Mouse (Mus musculus) urinary bladder, postnatal 4 days (tissue): ENCODE data around the gene Aak1.

Source experiments
- DNase-seq, 2 experiments: peaks; one replicate each; pipeline ENCODE4 v3.0.0; 2021 to 2022; ENCODE audit warnings: low spot score in 2 of 2

The Aak1 gene

DNA sequence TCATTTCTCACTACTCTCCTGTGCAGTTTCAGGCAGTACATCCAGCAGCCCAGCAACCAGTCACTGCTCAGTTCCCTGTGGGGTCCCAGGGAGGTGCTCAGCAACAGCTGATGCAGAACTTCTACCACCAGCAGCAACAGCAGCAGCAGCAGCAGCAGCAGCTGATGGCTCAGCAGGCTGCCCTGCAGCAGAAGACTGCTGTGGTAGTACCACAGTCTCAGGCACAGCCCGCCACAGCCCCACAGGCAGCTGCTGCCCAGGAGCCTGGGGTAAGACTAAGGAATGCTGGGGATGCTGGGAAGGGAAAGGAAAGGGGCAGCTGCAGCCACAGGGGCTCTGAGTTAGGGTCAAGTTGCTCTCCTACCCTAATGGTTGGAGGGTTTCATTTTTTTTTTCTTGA, 109.7 kb downstream of the Aak1 start:
- no peak for DNase-seq

DNA sequence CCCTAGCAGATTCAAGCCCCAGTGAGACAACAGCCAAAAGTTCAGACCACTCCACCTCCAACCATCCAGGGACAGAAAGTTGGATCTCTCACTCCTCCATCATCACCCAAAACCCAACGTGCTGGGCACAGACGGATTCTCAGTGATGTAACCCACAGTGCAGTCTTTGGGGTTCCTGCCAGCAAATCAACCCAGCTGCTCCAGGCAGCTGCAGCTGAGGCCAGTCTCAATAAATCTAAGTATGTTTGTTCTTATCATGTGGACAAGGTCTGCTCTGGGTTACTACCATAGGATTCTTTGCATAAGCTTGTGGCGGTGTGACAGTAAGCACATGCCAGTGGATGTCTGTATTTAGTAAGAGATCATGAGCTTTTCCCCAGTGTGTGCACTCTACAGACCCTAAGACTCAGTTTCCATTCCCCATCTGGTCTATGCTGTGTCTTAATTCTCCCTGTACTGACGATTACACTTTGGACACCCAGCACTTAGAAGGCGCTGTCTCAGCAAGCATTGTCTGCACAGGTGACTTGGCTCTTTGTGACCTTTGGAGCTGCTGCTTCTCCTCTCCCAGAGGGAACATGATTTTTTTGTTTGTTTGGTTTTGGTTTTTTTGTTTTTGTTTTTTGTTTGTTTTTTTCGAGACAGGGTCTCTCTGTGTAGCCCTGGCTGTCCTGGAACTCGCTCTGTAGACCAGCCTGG, 114.8 kb downstream of the Aak1 start:
- DNase-seq, result no peak

DNA sequence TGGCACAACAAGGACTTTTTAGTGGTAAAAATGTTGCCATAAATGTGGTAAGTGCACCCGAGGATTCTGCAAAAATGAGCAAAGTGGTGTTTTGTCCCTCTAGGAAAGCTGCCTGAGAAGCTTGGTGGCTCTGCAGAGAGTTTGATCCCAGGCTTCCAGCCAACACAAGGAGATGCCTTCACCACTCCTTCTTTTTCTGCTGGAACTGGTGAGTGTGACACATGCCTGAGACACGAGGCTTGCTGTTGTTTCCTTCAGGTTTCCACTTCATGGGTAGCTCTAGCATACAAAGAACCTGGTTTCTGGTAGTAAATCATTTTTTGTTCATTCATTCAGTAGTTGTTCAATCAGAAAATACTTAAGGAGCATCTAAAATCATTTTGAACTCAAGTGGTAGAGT, 117.8 kb downstream of the Aak1 start:
- DNase-seq, result no peak

DNA sequence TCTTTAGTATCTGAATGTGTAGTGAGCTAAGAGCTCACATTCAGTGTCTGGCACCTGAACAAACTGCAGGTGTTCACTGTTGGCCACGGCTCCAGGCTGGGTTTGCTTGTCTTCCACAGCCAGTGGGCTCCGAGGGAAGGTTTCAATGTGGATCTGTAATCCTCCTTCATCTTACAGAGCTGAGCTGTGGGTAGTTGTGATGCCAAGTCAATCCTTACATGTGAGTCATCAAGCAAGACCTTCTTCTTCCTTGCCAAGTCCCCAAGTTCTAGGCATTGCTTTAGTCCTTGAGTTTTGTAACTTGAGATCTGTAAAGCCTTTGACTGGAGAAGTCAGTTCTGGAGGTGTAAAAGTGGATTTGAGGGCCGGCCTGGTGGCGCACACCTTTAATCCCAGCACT, 124.6 kb downstream of the Aak1 start:
- DNase-seq, result no peak

DNA sequence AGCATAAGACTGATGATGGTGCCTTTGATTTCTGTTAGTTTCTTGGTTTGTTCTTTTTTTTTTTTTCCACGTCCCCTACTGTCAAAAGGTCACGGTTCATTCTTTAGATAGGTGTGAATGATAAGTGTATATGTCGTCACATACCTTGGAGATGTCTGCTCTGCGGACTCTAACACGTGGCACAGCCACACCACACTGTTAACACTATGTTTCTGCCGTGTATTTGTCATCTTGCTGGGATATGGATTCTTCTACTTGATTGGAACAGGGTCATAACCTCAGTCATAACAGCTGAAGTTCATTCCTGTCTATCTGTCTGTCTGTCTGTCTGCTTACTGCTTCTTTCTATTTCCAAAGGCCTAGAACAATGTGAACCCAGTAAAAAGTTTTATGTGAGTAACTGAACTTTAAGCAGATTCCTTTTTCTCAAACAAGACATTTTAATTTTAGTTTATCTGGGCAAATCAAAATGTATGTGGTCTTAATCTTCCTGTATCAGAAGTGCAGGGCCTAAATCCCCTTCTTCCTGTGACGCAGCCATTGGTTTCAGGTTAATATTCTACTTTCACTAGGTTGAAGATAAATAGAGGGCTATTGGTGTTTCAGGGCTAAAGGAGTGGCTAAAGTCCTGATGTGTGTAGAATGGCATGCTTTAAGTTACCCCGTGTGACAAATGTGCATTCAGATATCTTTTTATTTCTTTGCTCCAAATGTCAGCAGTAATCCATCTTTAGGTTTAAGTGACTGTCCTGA, 129.0 kb downstream of the Aak1 start:
- no peak for DNase-seq

DNA sequence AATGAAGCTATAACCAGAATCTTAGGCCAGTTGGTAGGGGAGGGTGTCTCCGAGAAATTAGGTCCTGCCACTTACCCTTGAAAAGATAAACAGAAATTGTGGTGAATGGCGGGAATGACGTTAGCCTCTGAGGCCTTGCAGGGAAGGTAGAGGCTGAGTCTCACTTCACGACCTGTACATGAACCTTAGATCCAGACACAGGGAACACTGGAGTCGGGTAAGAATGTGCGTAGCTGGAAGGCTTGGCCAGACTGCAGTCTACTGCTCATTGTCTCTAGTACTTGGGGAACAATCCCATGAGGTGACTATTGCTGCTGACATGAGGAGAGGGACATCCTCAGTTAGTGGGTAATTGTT, 129.6 kb downstream of the Aak1 start:
- no peak for DNase-seq

DNA sequence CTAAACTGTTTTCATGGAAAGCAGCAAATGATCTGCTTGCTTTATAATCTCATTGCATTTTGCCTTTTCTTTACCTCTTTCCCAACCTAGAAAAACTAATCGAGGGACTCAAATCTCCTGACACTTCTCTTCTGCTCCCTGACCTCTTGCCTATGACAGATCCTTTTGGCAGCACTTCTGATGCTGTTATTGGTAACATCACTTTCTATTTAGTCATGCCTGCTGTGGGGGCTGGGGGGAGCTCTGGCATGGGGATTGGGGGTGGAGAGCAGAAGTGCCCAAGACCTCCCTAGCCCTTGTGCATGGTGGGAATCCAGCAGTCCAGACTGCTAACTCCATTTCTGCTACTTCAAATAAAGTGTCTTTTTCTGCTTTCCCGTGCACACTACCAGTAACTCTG, 131.9 kb downstream of the Aak1 start:
- DNase-seq, result no peak

DNA sequence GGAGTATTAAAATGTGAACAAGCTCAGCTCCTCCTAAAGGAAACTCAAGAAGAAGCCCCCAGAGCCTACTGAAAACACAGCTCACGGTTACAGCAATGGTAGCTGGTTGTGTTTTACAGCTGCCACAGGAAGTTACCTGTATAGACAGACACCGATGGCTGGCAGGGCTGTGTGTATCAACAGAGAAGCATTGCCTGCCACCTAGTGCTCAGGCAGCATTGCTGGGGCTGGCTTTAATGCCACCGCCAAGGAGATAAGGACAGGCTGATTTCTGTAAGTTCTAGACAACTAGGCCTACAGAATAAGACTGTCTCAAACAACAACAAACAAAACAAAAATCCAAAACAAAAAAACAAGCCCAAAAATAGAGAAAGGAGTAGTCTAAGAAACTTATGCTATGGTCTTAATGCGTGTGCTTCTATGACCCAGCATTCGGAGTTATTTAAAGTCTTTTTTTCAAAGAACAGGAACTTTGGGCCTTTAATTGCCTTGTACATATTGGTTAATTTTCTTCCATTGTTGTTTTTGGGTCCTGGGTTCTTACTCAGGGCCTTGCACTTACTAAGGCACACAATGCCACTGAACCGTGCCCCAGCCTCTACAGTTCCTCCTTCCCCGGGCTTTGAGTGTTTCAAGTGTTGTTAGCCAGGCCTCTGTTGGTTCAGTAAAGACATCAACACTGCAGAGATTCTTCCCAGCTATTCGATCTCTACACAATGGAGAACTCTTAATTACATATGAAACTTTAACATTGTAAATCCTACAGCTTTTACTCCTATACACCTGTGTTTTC, 136.2 kb downstream of the Aak1 start:
- DNase-seq, result no peak

DNA sequence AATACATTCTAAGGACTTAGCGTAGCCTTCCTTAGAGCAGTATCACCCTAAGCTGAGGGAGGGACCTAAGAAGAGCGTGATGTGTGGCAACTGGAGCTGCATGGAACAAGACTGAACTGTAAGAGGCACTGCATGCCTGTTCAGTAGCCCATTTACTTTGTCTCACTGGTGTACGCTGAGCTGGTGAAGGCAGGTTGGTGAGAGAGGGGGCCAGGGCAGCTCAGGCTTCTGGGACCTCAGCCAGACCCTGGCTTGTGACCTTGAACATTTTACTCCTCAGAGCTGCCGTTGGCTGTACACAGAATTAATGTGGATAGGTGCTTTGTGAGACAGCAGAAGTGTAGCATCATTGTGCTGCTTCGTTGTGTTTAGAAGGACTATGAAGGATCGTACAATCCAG, 140.3 kb downstream of the Aak1 start:
- peak in 1 of 2 experiments; percentile 32 for DNase-seq

DNA sequence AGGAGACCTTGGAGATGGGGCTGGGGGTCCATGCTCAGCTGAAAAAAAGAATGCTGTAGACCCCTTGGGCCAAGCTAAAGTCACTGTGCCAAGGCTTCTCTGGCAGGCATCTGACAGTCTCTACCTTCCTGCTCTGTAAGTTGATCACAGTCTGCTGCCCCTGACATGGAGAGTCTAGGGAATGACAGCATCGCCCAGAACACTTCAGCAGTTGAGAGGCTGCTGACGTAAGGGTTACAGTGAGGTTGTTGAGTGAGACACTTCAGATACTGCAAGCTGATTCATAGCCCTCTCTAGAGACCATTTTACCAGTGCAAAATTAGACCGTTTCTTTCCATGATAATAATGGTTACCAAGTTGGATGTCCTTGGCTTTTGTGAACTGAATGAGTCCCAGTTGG, 141.7 kb downstream of the Aak1 start:
- DNase-seq, result no peak

DNA sequence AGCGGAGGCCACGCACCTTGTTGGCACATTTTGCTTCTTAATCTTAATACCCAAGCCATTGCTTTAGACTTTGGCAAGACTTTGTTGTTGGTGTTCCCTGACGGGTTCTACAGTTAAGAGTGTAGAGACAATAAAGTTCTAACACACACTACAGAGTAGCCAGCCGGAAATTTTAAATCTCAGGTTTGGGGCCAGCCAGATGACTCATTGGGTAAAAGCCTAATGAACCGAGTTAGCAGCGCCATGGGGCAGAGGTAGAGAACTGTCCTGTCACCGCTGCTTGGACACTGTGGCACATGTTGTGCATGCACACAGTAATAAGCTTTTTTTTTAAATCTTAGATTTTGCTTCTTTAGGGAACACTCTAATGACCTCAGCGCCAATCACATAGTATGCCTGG, 143.0 kb downstream of the Aak1 start:
- no peak for DNase-seq

DNA sequence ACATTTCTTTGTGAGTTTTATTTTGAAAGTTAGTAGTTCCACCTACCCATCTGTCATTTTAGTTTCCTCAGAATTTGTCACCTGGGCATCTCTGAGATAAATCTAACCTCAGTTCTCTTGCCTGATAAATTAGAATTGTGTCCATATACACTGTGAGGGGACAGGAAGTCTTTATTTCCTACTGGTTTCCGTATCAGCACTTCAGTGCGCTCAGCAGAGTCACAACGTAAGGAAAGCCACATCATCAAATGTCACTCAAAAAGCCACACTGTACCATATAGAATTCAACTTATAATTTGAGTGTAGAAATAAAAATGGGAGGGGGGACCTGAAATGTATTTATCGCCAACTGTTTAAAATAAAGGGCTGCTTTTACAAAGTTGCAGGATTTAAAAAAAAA, 144.9 kb downstream of the Aak1 start:
- no peak for DNase-seq

DNA sequence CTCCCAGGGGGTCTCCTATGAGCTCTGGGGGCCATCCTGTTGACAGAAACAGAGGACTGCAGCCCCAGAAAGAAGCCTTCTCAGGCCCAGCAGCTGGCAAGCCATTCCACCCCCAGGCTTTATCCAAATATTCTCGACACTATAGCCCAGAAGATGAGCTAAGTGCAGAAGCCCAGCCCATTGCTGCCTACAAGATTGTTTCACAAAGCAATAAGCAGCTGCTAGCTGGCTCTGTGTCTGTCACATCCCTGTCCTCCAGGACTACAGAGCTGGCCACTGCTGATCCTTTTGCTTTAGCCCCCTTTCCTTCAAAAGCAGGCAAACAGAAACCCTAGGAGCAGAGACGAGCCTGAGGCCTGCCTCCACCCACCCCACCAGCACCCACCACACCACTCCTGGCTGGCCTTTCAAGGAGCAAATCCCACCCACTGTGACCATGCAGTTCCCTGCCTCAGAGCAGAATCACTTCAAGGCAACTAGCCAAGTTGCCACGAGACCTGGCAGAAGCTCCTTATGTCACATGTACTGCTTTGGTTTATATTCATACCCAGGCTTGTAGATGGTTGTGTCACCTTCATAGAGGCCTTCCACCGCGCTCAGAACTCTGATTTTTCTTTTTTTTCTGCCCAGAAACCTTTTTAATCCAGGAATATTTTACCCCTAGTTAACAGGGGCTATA, 147.5 kb downstream of the Aak1 start:
- DNase-seq, result no peak

DNA sequence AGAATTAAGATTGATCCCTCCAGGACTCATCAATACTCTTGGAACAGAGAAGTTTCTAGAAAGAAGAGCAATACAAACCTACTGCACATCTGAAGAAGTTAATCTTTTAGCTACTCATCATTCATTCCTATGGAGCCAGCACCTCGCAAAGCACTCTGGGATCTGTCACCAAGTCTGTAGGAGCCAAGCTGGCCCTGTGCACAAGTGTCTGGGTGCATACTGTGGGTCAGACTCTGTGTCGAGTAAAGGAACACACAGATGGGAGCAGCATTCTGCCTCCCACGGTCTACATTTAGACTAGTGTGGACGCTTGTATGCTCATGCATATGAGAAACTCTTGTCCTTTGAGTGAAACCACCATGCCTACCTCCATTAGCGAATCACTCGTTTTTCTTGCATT, 148.0 kb downstream of the Aak1 start:
- no peak for DNase-seq

DNA sequence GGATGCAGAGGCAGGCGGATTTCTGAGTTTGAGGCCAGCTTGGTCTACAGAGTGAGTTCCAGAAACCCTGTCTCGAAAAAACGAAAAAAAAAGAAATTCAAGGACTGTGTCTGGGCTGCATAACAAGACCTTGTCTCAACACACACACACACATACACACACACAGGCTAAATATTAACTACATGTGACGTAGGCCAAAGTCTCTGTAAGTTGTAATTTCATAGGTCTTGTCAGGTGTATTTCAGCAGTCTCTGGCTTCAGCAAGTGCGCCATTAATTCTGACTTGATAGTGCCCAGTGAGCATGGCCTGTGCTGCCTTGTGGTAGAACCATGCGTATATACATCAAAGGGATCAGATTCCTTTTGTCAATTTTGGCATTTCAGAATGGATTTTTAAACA, 152.7 kb downstream of the Aak1 start:
- DNase-seq, result no peak

DNA sequence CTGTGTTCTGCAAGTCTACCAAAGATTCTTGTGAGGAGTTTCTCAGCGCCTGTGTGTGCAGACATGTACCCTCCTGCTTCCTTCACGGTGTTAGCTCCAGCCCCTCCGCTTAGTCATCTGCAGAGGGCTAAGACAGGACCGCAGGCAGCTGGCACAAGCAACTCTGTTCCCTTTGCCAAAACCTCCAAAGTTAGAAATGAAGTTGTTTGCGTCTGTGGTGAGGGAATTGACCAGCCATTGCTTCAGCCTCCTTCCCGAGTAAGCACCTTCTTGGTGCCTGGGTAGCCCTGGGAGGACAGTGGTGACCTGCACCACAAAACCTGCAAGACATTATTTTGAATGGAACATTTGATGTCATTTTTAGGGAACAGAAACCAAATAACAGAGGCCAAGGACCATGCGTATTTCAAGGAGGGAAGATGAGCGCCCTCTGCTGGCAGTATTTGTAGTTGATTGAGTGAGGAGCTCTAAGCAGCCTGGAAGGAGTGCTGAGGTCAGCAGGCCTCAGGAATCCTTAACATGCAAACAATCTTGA, 153.3 kb downstream of the Aak1 start:
- peak; percentile 56 to 88 for DNase-seq

DNA sequence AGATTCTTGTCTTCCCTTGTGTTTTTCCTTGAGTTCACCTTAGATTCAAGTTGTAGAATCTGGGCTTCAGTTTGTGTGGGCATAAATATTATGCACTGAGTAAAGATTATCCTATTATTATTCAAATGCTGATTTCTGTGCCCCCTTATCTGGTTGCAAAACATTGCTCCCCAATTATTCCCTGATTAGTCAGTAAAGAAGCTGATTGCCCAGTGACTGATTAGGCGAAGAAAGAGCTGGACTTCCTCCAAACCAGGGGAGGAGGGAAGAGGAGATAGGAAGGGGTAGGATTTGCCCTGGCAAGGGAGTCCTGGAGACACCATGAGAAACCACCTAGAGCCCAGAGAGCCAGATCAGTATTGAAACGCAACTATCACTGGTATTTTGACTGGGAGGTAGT, 154.8 kb downstream of the Aak1 start:
- DNase-seq, result no peak

DNA sequence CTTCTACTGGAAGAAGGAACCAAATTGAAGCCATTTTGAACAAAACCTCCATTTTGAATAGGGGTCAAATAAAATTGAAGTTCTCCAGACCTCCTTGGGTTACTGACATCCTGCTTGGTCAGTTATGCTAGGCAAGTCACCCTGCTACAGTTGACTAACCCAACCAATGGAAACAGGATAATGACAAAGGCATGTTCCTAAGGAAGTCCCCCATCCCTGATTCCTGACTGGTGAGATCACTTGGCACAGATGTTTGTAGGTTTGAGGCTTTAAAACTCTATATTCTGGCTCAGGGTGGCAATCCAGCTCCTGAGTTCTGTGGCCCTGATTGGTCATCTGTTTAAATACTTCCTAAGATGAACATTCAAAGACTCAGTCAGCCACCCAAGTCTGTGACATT, 156.3 kb downstream of the Aak1 start:
- no peak for DNase-seq

DNA sequence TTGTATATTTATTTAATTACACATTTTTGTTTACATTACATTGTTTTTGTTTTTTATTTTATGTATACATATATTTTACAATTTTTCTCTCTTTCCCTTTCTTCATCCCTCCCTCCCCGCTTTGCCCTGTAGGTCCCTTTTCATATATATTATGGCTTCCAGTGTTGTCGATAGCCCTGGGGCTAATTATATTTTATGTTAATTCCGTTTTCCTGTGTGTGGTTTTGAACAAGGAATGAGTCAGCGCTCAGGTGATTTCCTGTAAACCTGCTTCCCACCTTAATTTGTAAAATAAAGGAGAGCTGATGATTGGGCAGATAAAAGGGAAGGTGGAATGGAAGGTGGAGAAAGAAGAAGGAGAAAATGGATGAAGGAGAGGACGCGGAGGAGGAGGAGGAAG, 159.6 kb downstream of the Aak1 start, which contains the start of gene Nfu1:
Gene Nfu1, plus strand, starts transcription at position 350 of the 400 bp plus-strand sequence.
- no peak for DNase-seq

DNA sequence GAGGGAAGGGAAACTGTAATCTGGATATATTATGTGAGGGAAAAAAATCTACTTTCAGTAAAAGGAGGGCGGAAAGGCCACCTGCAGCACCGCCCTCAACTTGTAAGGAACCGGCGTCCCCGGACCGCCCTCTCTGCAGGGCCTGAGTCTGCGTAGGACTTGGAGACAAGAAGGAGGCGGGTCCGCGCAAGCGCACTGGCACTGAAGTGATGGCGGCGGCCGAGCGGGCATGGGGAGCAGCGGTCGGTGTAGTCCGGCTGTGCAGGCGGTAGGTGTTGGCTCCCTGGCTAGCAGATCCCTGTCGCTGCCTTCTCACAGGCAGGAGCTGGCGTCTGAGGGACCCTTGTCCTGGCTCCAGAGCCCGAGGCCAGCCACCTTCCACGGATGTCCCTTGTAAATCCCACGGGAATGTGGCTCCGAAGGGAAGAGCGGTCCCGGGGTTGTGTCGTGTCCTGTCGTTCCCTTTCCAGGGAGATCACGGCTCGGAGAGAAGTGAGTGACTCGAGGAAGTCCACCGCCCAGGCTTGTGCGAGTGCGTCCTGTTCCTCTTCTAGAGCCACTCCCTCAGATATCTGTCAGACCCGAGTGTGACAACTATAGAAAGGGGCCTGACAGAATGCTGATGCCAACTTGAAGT, 160.5 kb downstream of the Aak1 start:
- peak; percentile 89 to 95 for DNase-seq

DNA sequence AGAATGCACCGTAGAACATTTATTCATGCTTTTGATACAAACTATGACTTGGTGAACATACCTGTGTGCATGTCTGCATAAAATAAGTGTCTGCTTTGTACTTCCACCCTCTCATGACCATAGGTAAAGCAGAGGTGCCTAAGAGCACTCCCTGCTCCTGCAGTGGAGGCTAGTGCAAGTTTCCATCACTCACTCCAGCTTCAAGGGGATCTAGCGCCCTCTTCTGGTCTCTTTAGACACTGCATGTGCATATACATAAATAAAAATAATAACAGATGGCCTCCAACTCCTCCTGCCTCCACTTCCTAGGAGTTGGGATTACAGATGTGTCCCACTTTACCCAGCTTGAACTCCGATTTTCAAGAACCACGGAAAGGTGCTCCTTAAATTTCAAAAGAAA, 167.6 kb downstream of the Aak1 start:
- DNase-seq, result no peak
